Mouse (Mus musculus): ENCODE measurements at regions not wholly inside any gene's neighbourhood (a gene's known extent, or its start where the extent isn't known, plus 50 kb on each side); places are given as distances from the start of the nearest gene placed in this dataset.

GRCm38 (mm10) chr1:185827986-185828385, 289.1 kb downstream of the Lyplal1 start:
- no peak for ATAC-seq (replicated peaks; ENCODE audit: low read depth, poor library complexity, severe bottlenecking)

GRCm38 (mm10) chr1:185828486-185828885, 288.6 kb downstream of the Lyplal1 start:
- no peak for ATAC-seq (replicated peaks; ENCODE audit: low read depth, poor library complexity, severe bottlenecking)

DNA sequence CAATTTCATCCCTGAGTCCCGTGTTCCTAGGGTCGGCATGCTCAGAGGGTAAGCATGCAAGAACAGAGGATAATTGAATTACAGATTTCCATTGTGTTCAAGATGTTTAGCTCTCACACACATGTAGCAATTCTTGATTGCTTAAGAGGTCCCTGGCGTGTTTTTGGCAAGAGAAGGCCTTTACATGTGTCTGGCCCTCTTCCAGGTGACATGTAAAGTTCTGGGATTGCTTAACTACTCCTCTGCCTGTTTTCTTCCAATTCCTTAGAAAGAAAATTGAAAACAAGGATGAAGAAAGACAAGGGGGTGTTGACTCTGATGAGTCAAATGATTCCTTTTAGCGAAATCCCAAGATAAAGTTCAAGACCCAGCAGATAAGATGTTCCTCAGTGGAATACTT, 285.1 kb downstream of the Lyplal1 start:
- no peak for ATAC-seq (replicated peaks; ENCODE audit: low read depth, poor library complexity, severe bottlenecking)

- no peak for ATAC-seq (replicated peaks; ENCODE audit: low read depth, poor library complexity, severe bottlenecking)
These were observed 282.9 kb downstream of the Lyplal1 start for GRCm38 (mm10) chr1:185834171-185834570.

GRCm38 (mm10) chr1:185836632-185837281, 280.4 kb downstream of the Lyplal1 start:
- no peak for ATAC-seq (replicated peaks; ENCODE audit: low read depth, poor library complexity, severe bottlenecking)

DNA sequence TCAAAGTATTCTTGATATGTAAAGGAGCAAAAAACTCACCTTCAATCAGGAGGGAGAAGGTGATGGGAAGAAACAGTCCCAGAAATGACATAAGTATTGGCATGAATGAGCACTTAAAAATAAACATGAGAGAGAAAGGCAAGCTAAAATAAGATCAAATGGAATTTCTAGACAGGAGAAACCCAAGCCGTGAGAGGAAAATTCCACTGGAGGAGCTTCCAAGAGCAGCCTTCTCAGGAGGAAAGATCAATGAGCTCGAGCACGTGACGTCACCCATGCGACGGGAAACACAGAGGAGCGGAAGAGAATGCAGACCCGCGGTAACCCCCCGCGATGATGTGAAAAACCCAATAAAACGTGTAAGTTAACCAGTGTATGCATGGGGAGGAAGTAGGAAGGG, 274.6 kb downstream of the Lyplal1 start:
- no peak for ATAC-seq (replicated peaks; ENCODE audit: low read depth, poor library complexity, severe bottlenecking)

GRCm38 (mm10) chr1:185847161-185847560, 269.9 kb downstream of the Lyplal1 start:
- no peak for ATAC-seq (replicated peaks; ENCODE audit: low read depth, poor library complexity, severe bottlenecking)

GRCm38 (mm10) chr1:185850590-185850989, 266.5 kb downstream of the Lyplal1 start:
- ATAC-seq (replicated peaks; ENCODE audit: low read depth, poor library complexity, severe bottlenecking): no peak

DNA sequence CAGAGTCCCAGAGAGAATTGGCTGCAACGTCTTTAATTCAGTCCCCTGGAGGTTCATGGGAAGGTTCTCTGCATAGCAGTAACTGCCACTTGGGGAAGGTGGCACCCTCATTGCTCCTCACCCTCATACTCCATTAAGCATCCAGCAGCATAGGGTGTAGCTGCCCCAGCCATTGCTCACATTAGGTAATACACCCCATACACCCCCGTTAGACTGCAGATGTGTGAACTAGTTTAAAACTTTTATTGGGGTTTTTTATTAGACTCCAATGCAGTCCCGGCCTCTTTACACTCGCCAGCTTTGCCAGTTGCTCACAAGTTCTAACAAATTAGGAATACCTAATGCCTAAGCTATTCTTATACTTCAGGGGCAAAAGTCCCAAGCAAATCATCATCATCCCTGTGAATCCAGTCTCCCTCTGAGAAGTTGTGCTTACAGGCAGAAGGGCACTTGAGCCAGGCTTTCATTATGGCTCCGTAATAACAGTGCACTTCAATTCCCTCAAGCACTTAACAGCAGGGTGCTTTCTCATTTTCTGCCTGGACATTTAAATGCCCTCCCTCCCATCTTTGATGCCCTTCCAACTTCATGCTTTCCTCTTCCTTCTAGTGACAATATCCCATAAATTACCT, 265.7 kb downstream of the Lyplal1 start:
- ATAC-seq (replicated peaks; ENCODE audit: low read depth, poor library complexity, severe bottlenecking): no peak

DNA sequence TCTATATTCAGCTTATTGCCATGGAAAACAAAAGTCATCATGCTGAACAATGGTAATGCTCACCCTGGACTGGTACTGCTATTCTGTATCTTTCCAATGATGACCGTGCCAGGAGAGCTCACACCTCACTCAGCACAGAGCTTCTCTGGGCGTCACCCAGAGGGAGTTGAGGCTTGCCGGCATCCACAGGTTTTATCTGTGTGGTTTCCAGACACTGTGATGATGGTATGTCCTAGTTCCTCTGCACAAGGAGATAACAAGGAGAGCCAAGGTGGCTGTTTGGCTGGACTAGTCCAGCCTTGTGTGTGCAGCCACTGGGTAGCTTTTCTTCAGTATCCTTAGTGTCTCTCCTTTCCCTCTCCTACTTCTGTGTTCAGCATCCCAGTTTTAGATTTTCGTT, 255.4 kb downstream of the Lyplal1 start:
- ATAC-seq (replicated peaks; ENCODE audit: low read depth, poor library complexity, severe bottlenecking): no peak

GRCm38 (mm10) chr1:185865945-185866344, 251.2 kb downstream of the Lyplal1 start:
- no peak for ATAC-seq (replicated peaks; ENCODE audit: low read depth, poor library complexity, severe bottlenecking)

GRCm38 (mm10) chr1:185866612-185867011, 250.5 kb downstream of the Lyplal1 start:
- no peak for ATAC-seq (replicated peaks; ENCODE audit: low read depth, poor library complexity, severe bottlenecking)

DNA sequence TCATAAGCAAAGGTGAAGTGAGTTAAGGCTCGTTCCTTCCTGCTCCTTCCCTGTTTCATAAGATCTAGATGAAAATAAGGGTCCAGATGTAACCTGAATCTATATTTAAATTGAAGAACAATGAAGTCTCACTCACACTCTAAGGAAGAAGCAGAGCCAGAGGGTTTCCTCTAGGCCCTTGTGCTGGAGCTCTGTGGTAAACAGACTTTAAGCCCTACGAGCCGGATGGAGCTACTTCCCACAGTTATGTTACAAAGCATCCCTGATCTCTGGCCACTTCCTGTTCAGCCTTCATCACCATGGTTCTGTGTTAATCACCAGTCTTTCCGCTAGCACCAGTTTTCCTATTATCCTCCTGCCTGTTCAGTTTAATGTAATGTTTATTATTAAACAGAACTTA, 250.1 kb downstream of the Lyplal1 start:
- no peak for ATAC-seq (replicated peaks; ENCODE audit: low read depth, poor library complexity, severe bottlenecking)

DNA sequence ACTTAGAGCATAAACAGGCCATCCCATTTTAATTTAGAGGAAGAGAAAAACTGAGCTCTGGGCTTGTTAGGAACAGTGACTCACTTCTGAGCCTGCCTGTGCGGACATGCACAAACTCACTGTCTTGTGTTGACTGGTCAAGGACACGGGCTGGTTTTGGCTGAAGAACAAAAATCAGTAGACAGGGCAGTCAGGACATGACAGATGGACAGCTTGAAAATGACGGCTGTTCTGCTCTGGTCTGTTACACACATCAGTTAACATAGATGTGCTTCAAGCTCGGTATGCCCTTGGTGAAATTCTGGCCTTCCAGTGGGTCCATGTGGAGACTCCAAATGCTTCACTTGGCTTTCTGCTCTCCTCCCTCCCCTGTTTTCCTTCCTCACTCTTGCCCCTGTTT, 248.4 kb downstream of the Lyplal1 start:
- ATAC-seq (replicated peaks; ENCODE audit: low read depth, poor library complexity, severe bottlenecking): no peak

DNA sequence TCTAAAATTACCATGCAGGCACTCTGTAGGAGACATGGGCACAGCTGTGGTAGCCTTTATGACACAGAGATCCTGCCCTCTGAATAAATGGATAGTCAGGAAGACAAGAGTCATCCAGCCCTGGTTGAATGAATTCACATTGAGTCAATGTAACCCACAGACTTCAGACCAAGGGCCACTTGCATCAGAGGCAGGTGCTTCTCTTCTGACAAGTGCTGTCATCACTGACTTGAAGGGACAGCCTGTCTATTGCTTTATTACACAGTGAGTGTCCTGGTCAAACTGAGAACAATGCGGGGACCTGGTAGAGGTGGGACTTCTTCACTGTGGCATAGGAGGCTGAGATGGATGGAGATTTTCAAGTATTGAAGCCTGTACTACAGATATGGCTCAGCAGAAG, 230.1 kb downstream of the Lyplal1 start:
- no peak for ATAC-seq (replicated peaks; ENCODE audit: low read depth, poor library complexity, severe bottlenecking)

- ATAC-seq (replicated peaks; ENCODE audit: low read depth, poor library complexity, severe bottlenecking): no peak
These were observed 225.3 kb downstream of the Lyplal1 start for GRCm38 (mm10) chr1:185891814-185892213.

DNA sequence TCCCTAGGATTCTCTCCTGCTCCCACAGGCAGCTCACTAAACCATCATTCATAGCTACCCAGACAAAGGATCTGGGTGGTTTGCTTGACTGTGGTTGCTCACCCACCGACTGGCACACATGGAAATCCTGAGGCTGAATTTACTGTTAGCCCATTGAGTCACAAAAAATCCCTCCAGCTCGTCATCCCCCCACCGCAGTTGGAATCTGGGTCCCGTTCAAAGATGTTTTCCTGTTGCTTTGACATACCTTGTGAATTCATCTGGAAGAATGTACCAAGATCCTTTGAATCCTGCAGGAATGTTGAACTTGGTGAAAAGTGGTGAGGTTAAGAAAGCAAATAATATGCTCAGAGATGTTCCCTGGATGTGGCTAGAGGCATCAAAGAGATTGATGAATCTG, 223.7 kb downstream of the Lyplal1 start:
- ATAC-seq (replicated peaks; ENCODE audit: low read depth, poor library complexity, severe bottlenecking): no peak

DNA sequence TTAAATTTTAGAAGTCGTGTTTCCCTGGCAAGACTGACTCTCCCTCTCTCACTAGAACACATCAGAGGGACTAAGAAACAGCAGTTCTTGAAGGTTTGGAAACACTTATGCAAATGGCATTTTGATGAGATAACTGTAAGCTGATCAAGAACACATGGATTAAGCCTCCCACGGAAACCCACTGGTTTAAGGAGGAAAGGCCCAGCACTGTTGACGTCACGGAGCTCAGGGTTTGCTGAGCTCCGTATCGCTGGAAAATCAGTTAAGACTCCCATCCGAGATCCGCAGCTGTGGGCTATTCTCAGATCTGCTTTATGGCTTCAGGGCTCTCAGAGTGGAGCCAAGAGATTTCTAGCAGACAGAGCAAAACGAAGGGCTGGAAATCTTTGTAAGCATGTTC, 218.6 kb downstream of the Lyplal1 start:
- ATAC-seq (replicated peaks; ENCODE audit: low read depth, poor library complexity, severe bottlenecking): no peak

DNA sequence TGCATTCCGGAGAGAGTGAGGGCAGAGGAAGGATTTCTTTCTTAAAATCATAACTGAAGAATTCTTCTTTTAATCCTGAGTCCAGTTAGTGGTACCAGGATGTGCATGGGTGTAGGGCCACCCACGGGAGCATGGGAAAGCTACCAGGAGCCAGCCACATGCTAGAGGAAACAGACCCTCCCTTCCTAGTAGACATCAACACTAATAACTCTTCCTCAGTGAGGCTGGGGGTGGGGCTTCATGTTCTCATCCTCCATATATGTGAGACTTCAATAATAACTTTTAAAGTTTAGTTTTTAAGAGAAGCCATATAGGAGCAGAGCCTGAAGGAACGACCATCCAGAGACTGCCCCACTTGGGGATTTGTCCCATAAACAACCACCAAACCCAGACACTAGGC, 216.8 kb downstream of the Lyplal1 start:
- no peak for ATAC-seq (replicated peaks; ENCODE audit: low read depth, poor library complexity, severe bottlenecking)

- no peak for ATAC-seq (replicated peaks; ENCODE audit: low read depth, poor library complexity, severe bottlenecking)
These were observed 214.7 kb downstream of the Lyplal1 start for GRCm38 (mm10) chr1:185902395-185902794.

- no peak for ATAC-seq (replicated peaks; ENCODE audit: low read depth, poor library complexity, severe bottlenecking)
These were observed 211.4 kb downstream of the Lyplal1 start for GRCm38 (mm10) chr1:185905666-185906065.

DNA sequence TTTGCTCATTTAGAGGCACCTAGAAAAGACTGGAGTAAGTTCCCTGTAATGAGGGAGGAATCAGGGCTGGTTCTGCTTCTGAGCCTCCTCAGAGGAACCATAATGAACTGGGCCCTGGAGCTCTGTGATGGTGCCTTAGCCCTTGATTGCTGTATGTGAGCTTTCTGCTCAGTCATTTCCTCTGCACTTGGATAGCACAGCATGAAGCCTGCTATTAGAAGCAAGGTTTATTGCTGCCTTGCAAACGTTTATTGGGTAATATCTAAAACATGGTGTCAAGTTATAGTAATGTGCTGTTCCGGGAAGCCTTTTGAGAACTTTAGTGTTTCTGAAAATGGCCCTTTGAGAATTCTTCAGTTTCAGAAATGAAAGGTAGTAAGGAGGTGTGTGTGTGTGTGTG, 201.5 kb downstream of the Lyplal1 start:
- ATAC-seq (replicated peaks; ENCODE audit: low read depth, poor library complexity, severe bottlenecking): no peak

Measured in common myeloid progenitor, adult 5-6 weeks (primary cell).